Mouse (Mus musculus): ENCODE measurements around the gene Gm10190. TPM values are rescaled to one million over a fixed set of nuclear protein-coding genes. Genes with fewer than 3 reads are reported as not detected.

The Gm10190 gene
- total and polyA plus RNA-seq, 3 experiments, result not detected

DNA sequence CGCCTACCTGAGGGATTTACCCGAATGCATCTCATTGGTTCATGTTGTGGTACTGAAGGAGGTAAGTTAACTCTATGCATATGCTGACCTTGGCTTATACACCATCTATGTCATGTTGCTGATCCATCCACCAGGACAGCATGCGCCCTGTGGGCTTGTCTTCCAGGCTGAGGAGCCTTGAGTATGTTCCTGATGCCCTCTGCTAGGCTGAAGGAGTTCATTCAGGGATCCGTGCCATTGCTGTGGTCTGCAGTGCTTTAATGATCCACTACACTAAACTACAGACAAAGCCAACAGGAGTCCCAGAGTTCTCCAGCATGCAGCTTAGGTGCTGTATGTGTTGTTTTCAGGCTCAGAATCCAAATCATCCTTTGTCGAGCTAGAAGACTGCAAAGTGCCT is 6.1 kb downstream of the Gm10190 start:
- no peaks in the 10 kb centered on the region for H3K4me1 ChIP-seq (ENCODE audit: control insufficient read depth, insufficient read depth, low read length)
- H3K79me2 ChIP-seq (replicated peaks; ENCODE audit: control insufficient read depth, insufficient read depth, low read length), result no peaks in the 10 kb centered on the region
- no peak overlapping the region for H3K4me3 ChIP-seq
- no peak for TF ChIP-seq EP300 (IDR thresholded peaks at IDR 0.05; ENCODE audit: insufficient read depth, low read depth, low read length)
- peak; percentile 50 for TF ChIP-seq CTCF (IDR thresholded peaks at IDR 0.05)
- DNase-seq, result no peak
- H3K27ac ChIP-seq, result no peak overlapping the region
- WGBS, result 88% methylated on average over 5 of the region's 5 CpGs
- H3K36me3 ChIP-seq (ENCODE audit: control insufficient read depth, insufficient read depth, low read length), result no peaks in the 10 kb centered on the region
- intact Hi-C loops (cut with DNase I), result no loop called here
- H3K27me3 ChIP-seq (ENCODE audit: control insufficient read depth, insufficient read depth, low read length), result no peaks in the 10 kb centered on the region
- H3K9ac ChIP-seq (ENCODE audit: low read depth, low read length), result no peak overlapping the region

DNA sequence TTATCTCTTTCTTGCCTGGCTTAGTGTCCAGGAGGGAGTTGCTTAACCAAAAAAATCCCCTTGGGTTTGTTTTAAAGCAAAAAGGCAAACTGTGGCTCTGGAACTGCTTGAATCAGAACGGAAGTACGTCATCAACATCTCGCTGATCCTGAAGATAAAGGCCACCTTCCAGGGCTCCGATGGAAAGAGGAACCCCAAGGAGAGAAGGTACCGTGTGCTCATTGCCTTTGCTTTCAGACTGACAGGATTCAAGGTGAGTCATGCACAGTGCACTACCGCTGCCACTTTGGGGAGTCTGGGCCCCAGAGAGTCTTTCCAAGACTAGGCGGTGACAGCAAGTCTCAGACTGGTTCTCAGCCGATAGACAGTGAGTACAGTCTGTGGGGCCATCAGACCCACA is 13.1 kb downstream of the Gm10190 start:
- intact Hi-C loops (cut with DNase I), result no loop called here
- H3K27ac ChIP-seq, result no peak overlapping the region
- H3K79me2 ChIP-seq (replicated peaks; ENCODE audit: control insufficient read depth, insufficient read depth, low read length), result no peaks in the 10 kb centered on the region
- no peak for DNase-seq
- WGBS, result 73% methylated on average over 8 of the region's 8 CpGs
- H3K4me1 ChIP-seq (ENCODE audit: control insufficient read depth, insufficient read depth, low read length), result no peaks in the 10 kb centered on the region
- H3K9ac ChIP-seq (ENCODE audit: low read depth, low read length), result no peak overlapping the region
- no peak for TF ChIP-seq POLR2A (IDR thresholded peaks at IDR 0.05; ENCODE audit: insufficient read depth, low read depth, low read length)
- TF ChIP-seq EP300 (IDR thresholded peaks at IDR 0.05; ENCODE audit: insufficient read depth, low read depth, low read length), result no peak
- no peak for TF ChIP-seq CTCF (IDR thresholded peaks at IDR 0.05)
- no peaks in the 10 kb centered on the region for H3K27me3 ChIP-seq (ENCODE audit: control insufficient read depth, insufficient read depth, low read length)
- no peaks in the 10 kb centered on the region for H3K36me3 ChIP-seq (ENCODE audit: control insufficient read depth, insufficient read depth, low read length)
- H3K4me3 ChIP-seq, result no peak overlapping the region

DNA sequence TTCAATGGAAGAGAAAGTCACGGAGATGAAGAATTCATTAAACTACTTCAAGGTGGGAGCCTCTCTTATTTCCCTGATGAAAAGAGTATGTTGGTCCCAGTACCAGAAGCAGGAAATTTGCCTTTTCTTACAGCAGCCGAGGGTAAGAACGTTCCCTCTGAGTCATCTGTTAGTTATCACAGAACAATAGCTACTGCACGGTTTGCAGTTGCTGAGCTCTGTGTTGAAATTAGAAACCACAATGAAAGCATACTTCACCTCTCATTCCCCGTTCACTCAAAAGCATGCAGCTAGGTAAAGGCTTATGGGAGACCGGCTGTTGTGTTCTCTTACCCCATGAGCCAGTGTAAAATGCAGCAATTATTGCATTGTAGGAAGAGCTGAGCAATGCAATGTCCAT is 26.1 kb downstream of the Gm10190 start:
- no peak overlapping the region for H3K4me3 ChIP-seq
- TF ChIP-seq EP300 (IDR thresholded peaks at IDR 0.05; ENCODE audit: insufficient read depth, low read depth, low read length) (no peak), POLR2A (IDR thresholded peaks at IDR 0.05; ENCODE audit: insufficient read depth, low read depth, low read length) (no peak), CTCF (IDR thresholded peaks at IDR 0.05) (no peak)
- intact Hi-C loops (cut with DNase I), result no loop called here
- no peak overlapping the region for H3K27ac ChIP-seq
- 40% methylated on average over 6 of the region's 6 CpGs for WGBS
- no peaks in the 10 kb centered on the region for H3K79me2 ChIP-seq (replicated peaks; ENCODE audit: control insufficient read depth, insufficient read depth, low read length)
- H3K27me3 ChIP-seq (ENCODE audit: control insufficient read depth, insufficient read depth, low read length), result no peaks in the 10 kb centered on the region
- H3K36me3 ChIP-seq (ENCODE audit: control insufficient read depth, insufficient read depth, low read length), result no peaks in the 10 kb centered on the region
- H3K4me1 ChIP-seq (ENCODE audit: control insufficient read depth, insufficient read depth, low read length), result no peaks in the 10 kb centered on the region
- no peak overlapping the region for H3K9ac ChIP-seq (ENCODE audit: low read depth, low read length)
- no peak for DNase-seq

DNA sequence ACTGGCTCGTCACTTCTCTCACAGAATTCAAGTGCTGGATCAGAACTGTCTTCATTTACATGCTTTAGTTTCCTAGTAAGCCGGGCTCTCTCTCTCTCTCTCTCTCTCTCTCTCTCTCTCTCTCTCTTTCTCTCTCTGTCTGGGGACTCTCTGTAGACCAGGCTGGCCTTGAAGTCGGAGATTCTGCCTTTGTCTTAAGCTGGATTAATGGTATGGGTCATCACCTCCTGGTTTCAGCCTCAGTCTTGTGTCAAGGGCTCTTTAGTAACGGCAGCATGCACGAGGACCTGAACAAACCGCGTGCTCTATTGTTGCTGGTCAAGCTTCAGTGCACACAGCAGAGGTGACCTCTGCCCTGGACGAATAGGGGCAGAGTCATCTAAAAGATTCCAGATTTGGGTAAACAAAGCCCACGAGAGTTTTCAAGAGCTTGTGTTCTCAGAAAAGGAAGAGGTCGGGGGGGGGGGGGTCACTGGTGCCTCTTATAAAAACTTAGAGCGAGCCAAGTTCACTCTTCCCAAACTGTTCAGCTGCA is 26.7 kb downstream of the Gm10190 start:
- Histone ChIP-seq H3K4me1 (ENCODE audit: control insufficient read depth, insufficient read depth, low read length) (no peaks in the 10 kb centered on the region), H3K36me3 (ENCODE audit: control insufficient read depth, insufficient read depth, low read length) (no peaks in the 10 kb centered on the region), H3K79me2 (replicated peaks; ENCODE audit: control insufficient read depth, insufficient read depth, low read length) (no peaks in the 10 kb centered on the region), H3K9ac (ENCODE audit: low read depth, low read length) (no peak overlapping the region), H3K27ac (no peak overlapping the region), H3K4me3 (no peak overlapping the region), H3K27me3 (ENCODE audit: control insufficient read depth, insufficient read depth, low read length) (no peaks in the 10 kb centered on the region)
- intact Hi-C loops (cut with DNase I), result no loop called here
- no peak for DNase-seq
- no peak for TF ChIP-seq POLR2A (IDR thresholded peaks at IDR 0.05; ENCODE audit: insufficient read depth, low read depth, low read length)
- TF ChIP-seq CTCF (IDR thresholded peaks at IDR 0.05), result no peak
- 66% methylated on average over 11 of the region's 11 CpGs for WGBS

DNA sequence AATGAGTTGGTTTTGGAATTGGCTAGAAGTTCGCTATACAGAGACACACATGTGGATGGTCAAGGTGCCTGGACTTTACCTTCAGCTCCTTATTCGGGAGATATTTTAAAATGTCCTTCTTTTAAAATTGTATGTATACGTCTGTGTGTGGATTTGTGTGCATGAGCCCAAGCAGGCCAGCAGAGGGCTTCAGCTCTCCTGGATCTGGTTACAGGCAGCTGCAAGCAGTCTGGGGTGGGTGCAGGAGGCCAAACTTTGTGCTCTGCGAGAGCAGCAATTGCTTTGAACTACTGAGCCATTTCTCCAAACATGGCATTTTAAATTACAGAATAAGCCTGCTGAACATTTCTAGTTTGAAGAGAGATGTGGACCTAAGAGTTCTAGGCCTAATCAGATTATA is 28.1 kb downstream of the Gm10190 start:
- TF ChIP-seq EP300 (IDR thresholded peaks at IDR 0.05; ENCODE audit: insufficient read depth, low read depth, low read length) (no peak), CTCF (IDR thresholded peaks at IDR 0.05) (peak; percentile 42), POLR2A (IDR thresholded peaks at IDR 0.05; ENCODE audit: insufficient read depth, low read depth, low read length) (no peak)
- H3K36me3 ChIP-seq (ENCODE audit: control insufficient read depth, insufficient read depth, low read length), result no peaks in the 10 kb centered on the region
- no peaks in the 10 kb centered on the region for H3K4me1 ChIP-seq (ENCODE audit: control insufficient read depth, insufficient read depth, low read length)
- intact Hi-C loops (cut with DNase I), result no loop called here
- no peak overlapping the region for H3K27ac ChIP-seq
- no peaks in the 10 kb centered on the region for H3K27me3 ChIP-seq (ENCODE audit: control insufficient read depth, insufficient read depth, low read length)
- no peak overlapping the region for H3K4me3 ChIP-seq
- WGBS, result 80% methylated on average over 4 of the region's 4 CpGs
- H3K9ac ChIP-seq (ENCODE audit: low read depth, low read length), result no peak overlapping the region
- no peak for DNase-seq
- H3K79me2 ChIP-seq (replicated peaks; ENCODE audit: control insufficient read depth, insufficient read depth, low read length), result no peaks in the 10 kb centered on the region

DNA sequence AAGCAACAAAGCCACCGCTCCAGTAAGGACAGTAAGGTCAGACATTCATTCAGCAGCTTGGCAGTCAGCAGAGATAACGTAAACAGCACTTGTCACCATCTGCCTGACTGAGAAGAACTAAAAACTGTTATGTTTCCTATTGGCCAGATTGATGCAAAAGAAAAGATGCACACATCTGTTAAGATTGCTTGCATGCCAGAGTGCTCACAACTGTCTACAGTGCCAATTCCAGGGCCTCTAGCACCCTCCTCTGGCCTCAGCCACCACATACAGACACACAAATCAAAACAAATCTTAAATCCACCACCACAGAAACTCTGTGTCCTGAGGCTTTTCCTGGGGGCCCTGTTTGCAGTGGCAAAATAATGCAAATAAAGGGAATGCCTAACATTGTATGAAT is 41.0 kb downstream of the Gm10190 start:
- TF ChIP-seq POLR2A (IDR thresholded peaks at IDR 0.05; ENCODE audit: insufficient read depth, low read depth, low read length) (no peak), CTCF (IDR thresholded peaks at IDR 0.05) (peak; percentile 55)
- Histone ChIP-seq H3K79me2 (replicated peaks; ENCODE audit: control insufficient read depth, insufficient read depth, low read length) (no peaks in the 10 kb centered on the region), H3K27ac (no peak overlapping the region), H3K9ac (ENCODE audit: low read depth, low read length) (no peak overlapping the region), H3K4me3 (no peak overlapping the region), H3K4me1 (ENCODE audit: control insufficient read depth, insufficient read depth, low read length) (no peaks in the 10 kb centered on the region), H3K36me3 (ENCODE audit: control insufficient read depth, insufficient read depth, low read length) (no peaks in the 10 kb centered on the region), H3K27me3 (ENCODE audit: control insufficient read depth, insufficient read depth, low read length) (no peaks in the 10 kb centered on the region)
- DNase-seq, result no peak
- WGBS, result 52% methylated on average over 2 of the region's 2 CpGs
- intact Hi-C loops (cut with DNase I), result no loop called here
